8 mouse cellular contexts compared by ENCODE assay signal in the genomic region with DNA sequence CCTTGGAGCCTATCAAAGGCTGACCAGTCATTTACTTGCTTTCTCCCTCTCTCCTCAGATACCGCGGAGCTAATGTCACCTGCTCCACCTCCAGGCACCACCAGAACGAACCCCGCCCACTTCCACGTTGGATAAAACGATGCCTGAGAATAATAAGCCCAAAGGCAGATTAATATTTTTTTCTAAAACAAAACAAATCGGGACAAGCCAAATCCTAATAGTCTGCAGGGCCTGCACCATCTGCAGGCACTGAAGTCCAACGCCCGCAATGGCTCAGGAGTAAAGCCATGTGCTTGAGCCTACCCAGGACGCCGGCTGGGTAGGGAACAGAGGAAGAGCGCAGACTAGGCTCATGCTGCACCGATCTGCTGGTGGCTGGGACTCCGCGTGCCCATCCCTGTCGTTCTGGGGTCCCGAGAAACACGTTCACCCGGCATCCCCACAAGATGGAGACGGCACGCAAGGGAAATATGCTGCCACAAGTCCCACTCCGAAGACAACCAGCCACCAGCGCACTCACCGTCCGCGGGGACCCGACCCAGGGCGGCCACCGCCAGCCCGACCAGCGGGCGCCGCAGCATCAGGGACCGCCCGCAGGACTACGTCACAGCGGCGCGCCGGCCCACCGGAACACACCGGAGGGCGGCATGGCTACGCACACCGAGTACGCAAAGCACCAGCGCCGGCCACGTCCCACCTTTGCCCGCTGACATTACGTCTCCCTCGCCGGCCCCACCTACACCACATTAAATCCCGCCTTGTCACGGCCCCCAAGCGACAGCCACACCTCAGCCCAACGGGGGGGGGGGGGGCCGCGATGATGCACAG. TPM values are rescaled to one million over a fixed set of nuclear protein-coding genes. Genes with fewer than 3 reads are reported as not detected.
DNase-seq lines count a peak whose midpoint lies in the region; ATAC-seq lines count a peak whose summit lies in the region.

No protein-coding gene starts in this region.

- H3K27ac ChIP-seq in hindbrain, embryonic 14.5 days, result peak overlapping the region; percentile 91

- peaks cover 4% of the 10 kb centered on the region for H3K36me3 ChIP-seq in hindbrain, embryonic 14.5 days (replicated peaks; ENCODE audit: control insufficient read depth, insufficient read depth)

- peak; percentile 94 for ATAC-seq in hindbrain, embryonic 14.5 days (ENCODE audit: low FRiP score)

- H3K4me1 ChIP-seq in hindbrain, embryonic 14.5 days (replicated peaks; ENCODE audit: control insufficient read depth, insufficient read depth, low read length), result peaks cover 13% of the 10 kb centered on the region

- H3K4me2 ChIP-seq in hindbrain, embryonic 14.5 days (replicated peaks), result peak overlapping the region; percentile 85

- H3K9me3 ChIP-seq in hindbrain, embryonic 14.5 days (ENCODE audit: control insufficient read depth, low read length), result no peaks in the 10 kb centered on the region

- H3K9ac ChIP-seq in hindbrain, embryonic 14.5 days, result peak overlapping the region; percentile 85

- DNase-seq in T-cell, adult 2 months (ENCODE audit: low spot score), result peak; percentile 93
- peak; percentile 92 to 94 for DNase-seq in cerebellum, postnatal 25 days
- peak; percentile 73 to 84 for DNase-seq in frontal cortex, postnatal 25 days (ENCODE audit: low spot score in 2 of 2)
- peak; percentile 86 for DNase-seq in hindbrain, embryonic 14.5 days (ENCODE audit: low spot score)
- peak; percentile 89 for DNase-seq in left cerebral cortex, adult 11 months (ENCODE audit: low spot score)
- peak; percentile 96 for DNase-seq in lung, postnatal 36 days
- DNase-seq in retina, embryonic 14.5 days (ENCODE audit: low spot score), result peak; percentile 84
- DNase-seq in thymus, postnatal 36 days, result peak; percentile 87 to 92

- H3K4me3 ChIP-seq in hindbrain, embryonic 14.5 days (replicated peaks; ENCODE audit: low read length), result peak overlapping the region; percentile 62

- WGBS in hindbrain, embryonic 14.5 days, result under 1% methylated on average over 58 of the region's 59 CpGs

- no peaks in the 10 kb centered on the region for H3K27me3 ChIP-seq in hindbrain, embryonic 14.5 days (ENCODE audit: control insufficient read depth, insufficient read depth, low read length)

RNA-seq across cellular contexts. Expression of a gene that starts 0.6 kb away (rescaled TPM):
- 248 and 249 TPM in 2 replicates for polyA plus RNA-seq in hindbrain, embryonic 14.5 days (2014; fragmentation: Nextera tagmentation; extraction: Ambion mirVana)

RNA-seq across cellular contexts. Expression of a gene that starts 8.4 kb away (rescaled TPM):
- polyA plus RNA-seq in hindbrain, embryonic 14.5 days (2014; fragmentation: Nextera tagmentation; extraction: Ambion mirVana), result 0.12 and 0.35 TPM in 2 replicates

RNA-seq across cellular contexts. Expression of a gene that starts 10.8 kb away (rescaled TPM):
- polyA plus RNA-seq in hindbrain, embryonic 14.5 days (2014; fragmentation: Nextera tagmentation; extraction: Ambion mirVana), result 88.2 and 98.7 TPM in 2 replicates

RNA-seq across cellular contexts. Expression of a gene that starts 16.7 kb away (rescaled TPM):
- polyA plus RNA-seq in hindbrain, embryonic 14.5 days (2014; fragmentation: Nextera tagmentation; extraction: Ambion mirVana), result 21.4 and 25.0 TPM in 2 replicates

RNA-seq across cellular contexts. Expression of a gene that starts 27.9 kb away (rescaled TPM):
- polyA plus RNA-seq in hindbrain, embryonic 14.5 days (2014; fragmentation: Nextera tagmentation; extraction: Ambion mirVana), result 3.4 and 3.7 TPM in 2 replicates

Comparison
In these comparisons a context has a peak if more than half of its experiments do, and no peak if none do; other contexts are left out.
1. Peak in every context shown above with its lines: DNase-seq, ATAC-seq, H3K4me3 ChIP-seq and H3K27ac ChIP-seq.